Mouse (Mus musculus) frontal cortex, adult (tissue): ENCODE results near the gene Fgd6.

Source experiments
- ATAC-seq: cut with Nextera tagmentation; 2 replicates; pipeline ENCODE4 v1.9.2; 2017; ENCODE audit warnings: mild to moderate bottlenecking, moderate library complexity, mixed read lengths; ENCODE audit not compliant: low TSS enrichment

Gene Fgd6

DNA sequence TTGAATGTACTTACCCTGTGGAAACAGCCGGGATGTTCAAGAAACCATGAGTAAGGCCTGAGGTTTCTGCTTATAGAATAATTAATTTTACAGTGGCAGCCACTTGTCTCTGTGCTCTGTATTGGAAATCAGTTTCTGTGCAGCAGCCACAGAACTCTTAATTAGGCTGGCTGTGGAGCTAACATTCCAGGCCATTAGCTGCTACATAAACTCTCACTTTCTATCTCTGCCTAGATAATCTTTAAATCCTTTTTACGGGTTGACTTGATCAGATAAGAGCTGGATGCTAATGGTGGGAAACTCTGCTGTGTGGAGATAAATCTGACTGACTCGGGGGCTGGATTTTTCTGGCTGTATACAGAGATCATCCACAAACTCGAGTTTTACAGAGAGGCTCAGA, 147.4 kb downstream of the Fgd6 start:
- ATAC-seq: no peak
